Mouse (Mus musculus): ENCODE measurements around the gene Bicdl1. TPM values are rescaled to one million over a fixed set of nuclear protein-coding genes. Genes with fewer than 3 reads are reported as not detected.

The Bicdl1 gene
- total and polyA plus RNA-seq, 2 experiments from 2014 or later, result 6.9 to 9.0 TPM

GRCm38 (mm10) chr5:115667894-115668293 lies 63.5 kb downstream of the Bicdl1 start:
- Histone ChIP-seq H3K4me2 (ENCODE audit: low read depth, low read length) (no peak overlapping the region), H3K9ac (replicated peaks; ENCODE audit: low read depth, low read length) (no peak overlapping the region), H3K27ac (ENCODE audit: low read depth) (no peak overlapping the region), H3K4me1 (ENCODE audit: control insufficient read depth, insufficient read depth) (no peaks in the 10 kb centered on the region), H3K27me3 (ENCODE audit: control insufficient read depth, insufficient read depth, low read length) (no peaks in the 10 kb centered on the region), H3K4me3 (ENCODE audit: low read depth, low read length) (no peak overlapping the region), H3K36me3 (replicated peaks; ENCODE audit: control insufficient read depth, insufficient read depth, low read length) (no peaks in the 10 kb centered on the region), H3K9me3 (replicated peaks; ENCODE audit: control insufficient read depth, low read length) (no peaks in the 10 kb centered on the region)
- ATAC-seq (ENCODE audit: insufficient read depth, low read depth), result no peak
- TF ChIP-seq CTCF (IDR thresholded peaks at IDR 0.05; ENCODE audit: low read depth) (no peak), EP300 (IDR thresholded peaks at IDR 0.05; ENCODE audit: low read depth) (no peak)
- 27% methylated on average over 7 of the region's 7 CpGs for WGBS
- DNase-seq (ENCODE audit: low spot score), result no peak

- Histone ChIP-seq H3K4me2 (ENCODE audit: low read depth, low read length) (no peak overlapping the region), H3K9me3 (replicated peaks; ENCODE audit: control insufficient read depth, low read length) (no peaks in the 10 kb centered on the region), H3K4me3 (ENCODE audit: low read depth, low read length) (no peak overlapping the region), H3K36me3 (replicated peaks; ENCODE audit: control insufficient read depth, insufficient read depth, low read length) (no peaks in the 10 kb centered on the region), H3K27ac (ENCODE audit: low read depth) (no peak overlapping the region), H3K27me3 (ENCODE audit: control insufficient read depth, insufficient read depth, low read length) (no peaks in the 10 kb centered on the region), H3K4me1 (ENCODE audit: control insufficient read depth, insufficient read depth) (no peaks in the 10 kb centered on the region), H3K9ac (replicated peaks; ENCODE audit: low read depth, low read length) (no peak overlapping the region)
- no peak for TF ChIP-seq CTCF (IDR thresholded peaks at IDR 0.05; ENCODE audit: low read depth)
- no peak for TF ChIP-seq EP300 (IDR thresholded peaks at IDR 0.05; ENCODE audit: low read depth)
- 78% methylated on average over 8 of the region's 8 CpGs for WGBS
- ATAC-seq (ENCODE audit: insufficient read depth, low read depth) (no peak), DNase-seq (ENCODE audit: low spot score) (no peak)
Observed at GRCm38 (mm10) chr5:115667210-115667609, 64.2 kb downstream of the Bicdl1 start.

- no peaks in the 10 kb centered on the region for H3K27me3 ChIP-seq (ENCODE audit: control insufficient read depth, insufficient read depth, low read length)
- no peak overlapping the region for H3K4me3 ChIP-seq (ENCODE audit: low read depth, low read length)
- H3K9me3 ChIP-seq (replicated peaks; ENCODE audit: control insufficient read depth, low read length), result no peaks in the 10 kb centered on the region
- ATAC-seq (ENCODE audit: insufficient read depth, low read depth), result no peak
- H3K9ac ChIP-seq (replicated peaks; ENCODE audit: low read depth, low read length), result no peak overlapping the region
- H3K4me1 ChIP-seq (ENCODE audit: control insufficient read depth, insufficient read depth), result no peaks in the 10 kb centered on the region
- no peak overlapping the region for H3K4me2 ChIP-seq (ENCODE audit: low read depth, low read length)
- 65% methylated on average over 8 of the region's 8 CpGs for WGBS
- TF ChIP-seq CTCF (IDR thresholded peaks at IDR 0.05; ENCODE audit: low read depth), result no peak
- TF ChIP-seq EP300 (IDR thresholded peaks at IDR 0.05; ENCODE audit: low read depth), result no peak
- H3K36me3 ChIP-seq (replicated peaks; ENCODE audit: control insufficient read depth, insufficient read depth, low read length), result no peaks in the 10 kb centered on the region
- no peak overlapping the region for H3K27ac ChIP-seq (ENCODE audit: low read depth)
- no peak for DNase-seq (ENCODE audit: low spot score)
Observed at GRCm38 (mm10) chr5:115666366-115667065, 64.9 kb downstream of the Bicdl1 start.

- H3K4me2 ChIP-seq (ENCODE audit: low read depth, low read length), result no peak overlapping the region
- ATAC-seq (ENCODE audit: insufficient read depth, low read depth), result no peak; the same call in 1 of the 2 replicates
Observed at GRCm38 (mm10) chr5:115662658-115663057, 68.8 kb downstream of the Bicdl1 start.

GRCm38 (mm10) chr5:115658352-115658751 lies 73.1 kb downstream of the Bicdl1 start:
- Histone ChIP-seq H3K4me2 (ENCODE audit: low read depth, low read length) (no peak overlapping the region), H3K4me1 (ENCODE audit: control insufficient read depth, insufficient read depth) (no peaks in the 10 kb centered on the region), H3K27ac (ENCODE audit: low read depth) (no peak overlapping the region), H3K36me3 (replicated peaks; ENCODE audit: control insufficient read depth, insufficient read depth, low read length) (no peaks in the 10 kb centered on the region), H3K9ac (replicated peaks; ENCODE audit: low read depth, low read length) (no peak overlapping the region), H3K27me3 (ENCODE audit: control insufficient read depth, insufficient read depth, low read length) (no peaks in the 10 kb centered on the region), H3K4me3 (ENCODE audit: low read depth, low read length) (no peak overlapping the region), H3K9me3 (replicated peaks; ENCODE audit: control insufficient read depth, low read length) (no peaks in the 10 kb centered on the region)
- DNase-seq (ENCODE audit: low spot score) (no peak), ATAC-seq (ENCODE audit: insufficient read depth, low read depth) (no peak)
- TF ChIP-seq EP300 (IDR thresholded peaks at IDR 0.05; ENCODE audit: low read depth) (no peak), CTCF (IDR thresholded peaks at IDR 0.05; ENCODE audit: low read depth) (no peak)
- WGBS, result 43% methylated on average over 6 of the region's 6 CpGs

More at GRCm38 (mm10) chr5:115662658-115663057, 68.8 kb downstream of the Bicdl1 start:
- Histone ChIP-seq H3K27me3 (ENCODE audit: control insufficient read depth, insufficient read depth, low read length) (no peaks in the 10 kb centered on the region), H3K4me1 (ENCODE audit: control insufficient read depth, insufficient read depth) (no peaks in the 10 kb centered on the region), H3K36me3 (replicated peaks; ENCODE audit: control insufficient read depth, insufficient read depth, low read length) (no peaks in the 10 kb centered on the region), H3K27ac (ENCODE audit: low read depth) (no peak overlapping the region), H3K4me3 (ENCODE audit: low read depth, low read length) (no peak overlapping the region), H3K9me3 (replicated peaks; ENCODE audit: control insufficient read depth, low read length) (no peaks in the 10 kb centered on the region), H3K9ac (replicated peaks; ENCODE audit: low read depth, low read length) (no peak overlapping the region)
- 32% methylated on average over 22 of the region's 22 CpGs for WGBS
- DNase-seq (ENCODE audit: low spot score), result no peak
- TF ChIP-seq CTCF (IDR thresholded peaks at IDR 0.05; ENCODE audit: low read depth), result no peak
- TF ChIP-seq EP300 (IDR thresholded peaks at IDR 0.05; ENCODE audit: low read depth), result no peak

- no peak overlapping the region for H3K4me3 ChIP-seq (ENCODE audit: low read depth, low read length)
- no peak for TF ChIP-seq CTCF (IDR thresholded peaks at IDR 0.05; ENCODE audit: low read depth)
- TF ChIP-seq EP300 (IDR thresholded peaks at IDR 0.05; ENCODE audit: low read depth), result no peak
- WGBS, result 65% methylated on average over 1 of the region's 1 CpGs
- H3K4me1 ChIP-seq (ENCODE audit: control insufficient read depth, insufficient read depth), result peaks cover 4% of the 10 kb centered on the region
- DNase-seq (ENCODE audit: low spot score), result no peak
- H3K36me3 ChIP-seq (replicated peaks; ENCODE audit: control insufficient read depth, insufficient read depth, low read length), result no peaks in the 10 kb centered on the region
- no peaks in the 10 kb centered on the region for H3K27me3 ChIP-seq (ENCODE audit: control insufficient read depth, insufficient read depth, low read length)
- ATAC-seq (ENCODE audit: insufficient read depth, low read depth), result no peak
- no peak overlapping the region for H3K27ac ChIP-seq (ENCODE audit: low read depth)
- H3K4me2 ChIP-seq (ENCODE audit: low read depth, low read length), result no peak overlapping the region
- no peaks in the 10 kb centered on the region for H3K9me3 ChIP-seq (replicated peaks; ENCODE audit: control insufficient read depth, low read length)
- no peak overlapping the region for H3K9ac ChIP-seq (replicated peaks; ENCODE audit: low read depth, low read length)
Observed at GRCm38 (mm10) chr5:115657234-115657633, 74.2 kb downstream of the Bicdl1 start.

Measured in heart, postnatal 0 days (tissue).